Mouse (Mus musculus) lung, postnatal 36 days (tissue): ENCODE results near the gene Cers6.

Experiments used
- DNase-seq: peaks from one replicate; pipeline ENCODE4 v3.0.0; 2022; ENCODE audit warnings: mixed read lengths

The Cers6 gene

DNA sequence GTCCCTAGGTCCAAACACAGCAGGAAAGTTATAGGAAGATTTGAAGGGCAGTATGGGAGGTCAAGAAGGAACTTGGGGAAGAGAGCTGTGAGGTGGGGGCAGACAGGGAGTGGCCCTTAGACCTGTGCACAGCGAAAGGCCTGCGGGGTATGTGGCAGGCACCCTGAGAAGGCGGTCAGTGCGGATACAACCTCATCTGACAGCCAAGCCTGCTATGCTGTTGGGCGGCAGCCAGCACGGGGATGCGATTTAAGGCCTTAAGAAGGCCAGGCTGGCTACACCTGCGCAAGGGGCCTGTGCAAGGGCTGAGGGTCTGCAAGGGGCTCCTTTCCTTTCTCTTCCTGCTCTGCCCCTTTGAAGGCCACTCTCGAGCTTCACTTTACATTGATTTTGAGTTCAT, 63.1 kb downstream of the Cers6 start:
- no peak for DNase-seq

DNA sequence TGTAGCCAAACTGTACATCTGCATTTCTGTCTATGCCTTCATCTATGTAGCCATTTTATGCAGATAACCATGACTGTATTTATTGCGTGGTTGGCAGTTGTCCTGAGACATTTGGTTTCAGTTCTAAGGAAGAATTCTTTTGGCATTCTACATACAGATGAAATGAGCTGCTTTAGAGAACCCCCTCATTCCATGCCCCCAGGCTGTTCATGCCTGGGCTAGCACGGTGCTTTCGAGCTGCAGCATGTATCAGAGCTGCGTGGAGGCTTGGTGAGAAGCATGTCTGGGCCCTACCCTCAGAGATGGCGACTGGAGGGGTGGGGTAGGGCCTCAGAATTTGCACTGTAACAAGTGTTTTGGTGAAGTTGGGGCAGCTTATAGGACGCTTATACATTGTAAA, 64.3 kb downstream of the Cers6 start:
- DNase-seq, result no peak

GRCm38 (mm10) chr2:68926913-68927790, 65.9 kb downstream of the Cers6 start:
- DNase-seq, result no peak

- no peak for DNase-seq
These were observed 71.0 kb downstream of the Cers6 start for GRCm38 (mm10) chr2:68932240-68932639.

DNA sequence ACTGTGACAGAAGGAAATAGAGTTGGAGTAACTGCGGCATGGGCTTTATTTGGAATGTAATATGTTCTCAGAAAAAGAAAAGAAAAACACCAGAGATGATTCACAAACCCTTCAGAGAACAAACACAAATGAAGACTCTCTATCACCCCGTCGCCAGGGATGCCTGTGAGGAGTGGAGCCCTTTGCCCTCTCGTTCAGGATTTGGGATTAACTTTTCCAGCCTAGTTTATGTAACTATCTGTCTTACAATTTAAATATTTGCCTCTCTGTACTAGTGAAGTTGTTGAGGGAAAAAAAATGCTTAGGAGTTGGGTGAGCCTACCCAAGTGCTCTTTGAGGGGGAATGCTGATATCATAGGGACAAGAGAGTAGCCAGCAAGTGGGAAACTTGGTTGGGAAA, 71.4 kb downstream of the Cers6 start:
- DNase-seq, result no peak

GRCm38 (mm10) chr2:68934651-68935050, 73.4 kb downstream of the Cers6 start:
- no peak for DNase-seq

DNA sequence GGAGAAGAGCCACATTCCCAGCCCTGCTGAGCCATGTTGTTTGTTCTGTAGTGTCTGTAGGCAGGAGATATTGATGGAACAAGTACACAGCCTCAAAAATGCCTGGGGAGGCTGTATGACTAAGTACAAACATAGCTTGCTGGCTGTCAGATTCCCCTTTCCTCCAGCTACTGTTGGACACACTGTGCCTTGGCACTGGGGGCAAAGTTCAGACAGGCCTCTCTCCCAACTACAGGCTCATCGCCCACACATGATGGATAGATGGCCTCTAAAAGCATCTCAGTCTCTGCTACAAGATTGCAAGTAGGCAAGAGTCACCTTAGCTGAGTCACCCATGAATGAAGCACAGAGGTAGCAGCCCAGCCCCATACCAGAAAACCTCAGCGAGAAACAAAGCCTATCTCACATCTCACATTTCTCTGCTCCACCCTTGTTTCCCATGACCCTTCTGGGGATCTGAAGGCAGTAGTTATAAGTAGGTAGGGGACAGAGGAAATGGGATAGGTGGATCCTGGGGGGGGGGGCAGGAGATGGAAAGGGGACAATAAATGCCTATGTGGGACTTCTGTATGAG, 74.6 kb downstream of the Cers6 start:
- no peak for DNase-seq

DNA sequence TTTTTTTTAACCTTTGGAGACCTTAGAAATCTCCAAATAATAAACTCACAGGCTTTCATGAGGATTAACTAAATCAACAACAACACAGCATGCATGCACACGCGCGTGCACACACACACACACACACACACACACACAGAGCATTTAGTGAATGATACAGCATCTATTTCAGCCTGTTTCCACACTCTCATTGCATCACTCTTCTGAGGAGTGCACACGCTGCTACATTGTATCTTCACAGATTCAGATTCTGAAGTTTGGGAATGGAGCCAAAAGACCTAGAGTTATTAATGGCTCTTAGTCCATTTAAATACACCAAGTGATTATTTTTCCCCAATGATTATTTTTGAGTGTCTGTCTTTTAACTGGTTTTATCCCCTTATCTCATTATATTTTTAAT, 75.5 kb downstream of the Cers6 start:
- no peak for DNase-seq

DNA sequence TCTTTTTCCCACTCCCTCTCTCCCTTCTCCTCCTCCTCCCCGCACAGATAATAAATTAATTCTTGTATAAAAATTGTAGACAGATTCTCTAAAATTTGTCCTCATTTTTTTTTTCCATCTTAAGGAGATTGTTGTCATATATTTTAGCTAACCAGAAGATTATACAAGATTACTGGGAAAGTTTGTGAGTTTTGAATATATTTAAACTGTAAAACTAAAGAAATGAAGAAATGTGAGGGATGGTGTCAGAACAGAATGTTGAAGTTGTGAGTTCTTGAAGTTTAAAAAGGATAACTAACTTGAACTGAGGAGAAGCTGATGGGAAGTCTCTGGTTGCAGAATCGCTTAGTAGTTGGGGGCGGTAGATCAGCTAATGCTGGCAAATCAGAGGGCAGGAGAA, 76.6 kb downstream of the Cers6 start:
- no peak for DNase-seq

DNA sequence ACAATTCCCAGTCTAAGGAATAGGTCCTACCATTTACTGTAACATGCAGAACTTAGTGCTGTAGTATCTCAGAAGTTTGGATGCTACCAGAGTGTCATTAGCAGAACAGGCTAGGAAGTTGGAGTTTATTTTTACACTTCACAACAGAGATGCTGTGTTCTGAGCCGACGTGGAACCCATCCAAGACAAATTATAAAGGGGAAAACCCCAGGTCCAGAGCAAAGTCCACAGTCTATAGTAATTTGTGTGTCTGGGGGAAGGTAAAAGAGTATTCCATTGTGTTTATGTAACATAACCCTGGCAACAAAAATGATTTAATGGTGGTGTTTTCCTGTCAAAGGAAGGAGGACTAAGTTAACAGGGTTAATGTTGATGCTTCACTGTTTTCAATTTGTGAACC, 83.7 kb downstream of the Cers6 start:
- DNase-seq, result no peak

DNA sequence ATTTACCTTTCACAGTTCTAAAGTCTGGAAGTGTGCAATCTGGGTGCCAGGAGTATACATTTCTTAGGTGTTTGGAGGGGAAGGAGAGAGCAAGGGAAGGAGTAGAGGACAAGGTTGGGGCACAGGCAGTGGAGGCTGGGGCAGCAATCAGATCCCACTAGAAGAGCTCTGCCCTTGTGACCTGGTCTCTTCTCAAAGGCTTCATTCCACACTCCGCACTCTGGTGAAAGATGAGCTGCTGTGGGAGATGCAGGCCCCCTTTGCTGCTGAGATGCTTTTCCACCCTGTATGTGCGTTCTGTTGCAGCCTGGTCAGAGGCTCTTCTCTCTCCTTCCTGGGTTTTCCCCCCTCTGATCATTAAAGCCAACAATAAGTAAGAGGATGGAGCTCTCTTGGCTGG, 84.7 kb downstream of the Cers6 start:
- no peak for DNase-seq

DNA sequence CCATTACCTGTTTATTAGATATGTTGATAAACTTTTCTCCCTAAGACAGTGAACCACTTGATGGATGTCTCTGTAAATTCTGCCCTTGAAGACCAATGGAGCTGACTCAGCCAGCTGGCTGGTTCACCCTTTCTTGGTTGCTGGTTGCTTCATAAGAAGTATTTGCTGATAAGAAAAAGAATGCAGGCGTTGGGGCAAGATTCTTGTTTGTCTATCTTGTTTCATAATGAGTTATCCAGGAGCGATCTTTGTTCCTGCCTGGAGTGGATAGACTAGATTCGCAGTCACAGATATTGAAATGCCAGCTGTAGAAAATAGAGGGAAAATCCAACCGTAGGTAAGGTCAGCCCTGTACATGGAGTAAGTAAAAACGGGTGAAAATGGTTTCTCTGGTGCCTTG, 85.6 kb downstream of the Cers6 start:
- no peak for DNase-seq

- DNase-seq, result no peak
These were observed 87.9 kb downstream of the Cers6 start for GRCm38 (mm10) chr2:68949137-68949536.

- DNase-seq, result no peak
These were observed 88.5 kb downstream of the Cers6 start for GRCm38 (mm10) chr2:68949728-68950127.

DNA sequence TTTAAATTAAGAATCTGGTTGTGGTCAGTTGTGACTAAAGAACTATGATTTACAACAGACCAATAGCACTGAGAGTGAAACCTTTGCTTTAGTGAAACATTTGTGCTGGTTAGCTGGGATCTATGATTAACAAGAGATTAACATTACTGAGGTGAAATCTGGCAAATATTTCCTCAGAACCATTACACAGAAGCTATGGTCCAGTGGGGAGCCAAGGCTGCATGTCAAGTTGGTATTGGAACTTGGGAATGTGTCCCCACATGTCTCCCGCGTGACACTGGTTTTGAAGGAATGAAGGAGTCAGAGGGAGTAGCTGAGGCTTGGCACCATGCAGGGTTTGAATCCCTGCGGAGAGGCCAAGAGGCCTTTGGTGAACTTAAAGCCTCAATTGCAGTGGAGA, 90.5 kb downstream of the Cers6 start:
- no peak for DNase-seq

GRCm38 (mm10) chr2:68953688-68954087, 92.4 kb downstream of the Cers6 start:
- no peak for DNase-seq

- DNase-seq, result no peak
These were observed 94.3 kb downstream of the Cers6 start for GRCm38 (mm10) chr2:68955496-68955895.

GRCm38 (mm10) chr2:68956146-68956545, 94.9 kb downstream of the Cers6 start:
- DNase-seq, result no peak

DNA sequence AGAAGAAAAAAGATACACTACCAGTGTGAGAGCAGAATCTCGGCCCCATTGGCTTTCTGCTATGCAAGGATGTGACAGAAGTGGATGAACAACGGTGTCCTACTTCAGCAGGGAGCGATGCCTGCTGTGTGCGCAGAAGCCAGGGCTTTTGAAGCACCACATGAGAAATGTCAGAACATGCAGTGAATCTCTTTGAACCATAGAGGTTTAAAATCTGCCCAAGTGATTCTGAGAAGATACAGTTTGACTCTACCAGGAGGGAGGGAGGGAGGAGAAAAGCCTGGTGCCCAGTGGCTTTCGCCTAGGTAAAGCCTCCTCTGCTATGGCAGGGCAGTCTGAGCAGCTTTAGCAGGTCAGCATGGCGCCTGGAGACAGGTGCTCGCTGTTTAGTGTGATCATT, 96.6 kb downstream of the Cers6 start:
- DNase-seq, result no peak

GRCm38 (mm10) chr2:68959573-68959972, 98.3 kb downstream of the Cers6 start:
- DNase-seq, result no peak

GRCm38 (mm10) chr2:68960060-68960459, 98.8 kb downstream of the Cers6 start:
- no peak for DNase-seq

- no peak for DNase-seq
These were observed 99.4 kb downstream of the Cers6 start for GRCm38 (mm10) chr2:68960620-68961019.

GRCm38 (mm10) chr2:68966360-68966759, 105.1 kb downstream of the Cers6 start:
- no peak for DNase-seq

DNA sequence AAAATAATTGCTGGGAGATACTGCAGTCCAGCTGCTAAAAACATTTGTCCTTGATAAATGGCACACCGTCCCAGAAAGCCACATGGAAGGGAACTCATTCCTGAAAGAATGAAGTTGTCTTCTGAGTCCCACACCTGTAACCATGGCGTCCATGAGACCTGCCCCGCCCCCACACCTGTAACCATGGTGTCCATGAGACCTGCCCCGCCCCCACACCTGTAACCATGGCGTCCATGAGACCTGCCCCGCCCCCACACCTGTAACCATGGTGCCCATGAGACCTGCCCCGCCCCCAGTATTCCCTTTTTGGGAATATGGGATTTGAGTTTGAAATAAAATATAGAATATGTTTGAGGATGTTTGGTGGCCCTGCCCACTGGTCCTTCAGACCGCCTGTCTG, 106.8 kb downstream of the Cers6 start:
- no peak for DNase-seq

GRCm38 (mm10) chr2:68971840-68972239, 110.6 kb downstream of the Cers6 start:
- no peak for DNase-seq
